In the genomic region with DNA sequence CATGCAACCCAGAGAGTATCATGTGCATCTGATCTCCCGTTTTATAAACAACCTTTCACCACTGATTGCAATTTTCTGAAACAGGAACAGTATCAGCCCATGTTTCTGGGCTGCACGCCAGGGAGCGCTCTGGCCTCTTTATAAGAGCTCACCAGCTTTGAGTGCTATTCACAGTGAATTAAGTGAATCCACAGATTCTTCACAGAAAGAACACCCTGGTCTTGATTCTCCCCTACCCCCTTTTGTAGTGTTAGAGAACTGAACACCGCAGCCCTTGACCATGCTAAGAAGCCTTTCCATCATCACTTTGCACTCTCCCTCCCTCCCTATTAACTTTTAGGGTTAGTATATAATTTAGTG, we compare ENCODE assay signal across 7 mouse cellular contexts. TPM values are rescaled to one million over a fixed set of nuclear protein-coding genes. Genes with fewer than 3 reads are reported as not detected.
A peak's percentile ranks its signal among the peaks of the same experiment; 100 is the strongest.
DNase-seq lines count a peak whose midpoint lies in the region; ATAC-seq and TF ChIP-seq lines count a peak whose summit lies in the region.

No protein-coding gene starts in this region.

- H3K27me3 ChIP-seq in kidney, adult 2 months (replicated peaks; ENCODE audit: control insufficient read depth, insufficient read depth, low read length): no peaks in the 10 kb centered on the region
- H3K27me3 ChIP-seq in limb, embryonic 14.5 days (ENCODE audit: control insufficient read depth, insufficient read depth, low read length): no peaks in the 10 kb centered on the region
- no peaks in the 10 kb centered on the region for H3K27me3 ChIP-seq in midbrain, embryonic 16.5 days (ENCODE audit: control insufficient read depth, insufficient read depth, low read depth, low read length)

- H3K9me3 ChIP-seq in limb, embryonic 14.5 days (ENCODE audit: control insufficient read depth, low read length): no peaks in the 10 kb centered on the region
- no peaks in the 10 kb centered on the region for H3K9me3 ChIP-seq in midbrain, embryonic 16.5 days (replicated peaks; ENCODE audit: control insufficient read depth, low read length, poor library complexity, severe bottlenecking)

- no peaks in the 10 kb centered on the region for H3K4me1 ChIP-seq in kidney, adult 2 months (ENCODE audit: control insufficient read depth, insufficient read depth, low read length)
- 0 out of 2 replicates have a peak, but pooled peaks cover 5% of the 10 kb centered on the region for H3K4me1 ChIP-seq in limb, embryonic 14.5 days (ENCODE audit: control insufficient read depth, insufficient read depth, low read length)
- H3K4me1 ChIP-seq in midbrain, embryonic 16.5 days (ENCODE audit: control insufficient read depth, insufficient read depth, low read length): peaks cover 8% of the 10 kb centered on the region; the same call in 1 of the 2 replicates

- H3K27ac ChIP-seq in kidney, adult 2 months (ENCODE audit: insufficient read depth, low read depth, low read length): no peak overlapping the region
- H3K27ac ChIP-seq in limb, embryonic 14.5 days (replicated peaks; ENCODE audit: low read depth, low read length): no peak overlapping the region
- no peak overlapping the region for H3K27ac ChIP-seq in midbrain, embryonic 16.5 days (ENCODE audit: low read length)

- H3K4me3 ChIP-seq in kidney, adult 2 months (ENCODE audit: insufficient read depth, low read depth, low read length): peak overlapping the region; percentile 61
- peak overlapping the region; percentile 37 for H3K4me3 ChIP-seq in limb, embryonic 14.5 days (replicated peaks; ENCODE audit: low read length)
- H3K4me3 ChIP-seq in midbrain, embryonic 16.5 days (ENCODE audit: low read depth, low read length): peak overlapping the region; percentile 45

- intact Hi-C loops in gastrocnemius, postnatal 36 days (cut with DNase I): no loop called here

- ATAC-seq in limb, embryonic 14.5 days (ENCODE audit: low FRiP score, low read depth): peak; percentile 58
- peak; percentile 86 for ATAC-seq in midbrain, embryonic 16.5 days

- H3K9ac ChIP-seq in limb, embryonic 14.5 days (ENCODE audit: low read depth, low read length, severe bottlenecking): no peak overlapping the region
- peak overlapping the region; percentile 68; the same call in 1 of the 2 replicates for H3K9ac ChIP-seq in midbrain, embryonic 16.5 days (ENCODE audit: low read depth, low read length)

- H3K4me2 ChIP-seq in limb, embryonic 14.5 days (replicated peaks; ENCODE audit: low read depth, low read length, severe bottlenecking): peak overlapping the region; percentile 57
- peak overlapping the region; percentile 79 for H3K4me2 ChIP-seq in midbrain, embryonic 16.5 days (ENCODE audit: low read length)

- WGBS in kidney, adult 2 months: 35% methylated on average over 4 of the region's 4 CpGs
- 32% methylated on average over 4 of the region's 4 CpGs for WGBS in limb, embryonic 14.5 days
- WGBS in midbrain, embryonic 16.5 days: 18% methylated on average over 4 of the region's 4 CpGs

- H3K36me3 ChIP-seq in kidney, adult 2 months (ENCODE audit: control insufficient read depth, insufficient read depth, low read length): no peaks in the 10 kb centered on the region
- H3K36me3 ChIP-seq in limb, embryonic 14.5 days (ENCODE audit: control insufficient read depth, insufficient read depth, low read length): no peaks in the 10 kb centered on the region
- H3K36me3 ChIP-seq in midbrain, embryonic 16.5 days (ENCODE audit: control insufficient read depth, insufficient read depth, low read length): no peaks in the 10 kb centered on the region

- TF ChIP-seq CTCF in brain, embryonic 14.5 days (IDR thresholded peaks at IDR 0.05; ENCODE audit: borderline replicate concordance, extremely low read depth, insufficient read depth, insufficient read length): no peak
- peak; percentile 35 for TF ChIP-seq CTCF in kidney, adult 2 months (conservative IDR thresholded peaks at IDR 0.05; ENCODE audit: insufficient read depth, insufficient read length, low read depth, low read length)

- peak; percentile 93 for DNase-seq in brain, embryonic 14.5 days (ENCODE audit: low read depth)
- peak; percentile 68 to 81 for DNase-seq in cerebellum, postnatal 10 days
- DNase-seq in gastrocnemius, postnatal 36 days: peak; percentile 53 to 69
- peak; percentile 56 for DNase-seq in kidney, adult 2 months
- peak; percentile 71 for DNase-seq in limb, embryonic 14.5 days (ENCODE audit: low spot score)
- DNase-seq in testis, postnatal 10 days (ENCODE audit: low spot score): peak; percentile 70

- TF ChIP-seq POLR2A in brain, embryonic 14.5 days (IDR thresholded peaks at IDR 0.05; ENCODE audit: borderline replicate concordance, extremely low read depth, insufficient read depth, insufficient read length, poor library complexity, severe bottlenecking): no peak
- TF ChIP-seq POLR2A in kidney, adult 2 months (IDR thresholded peaks at IDR 0.05; ENCODE audit: low read depth, low read length): no peak
- no peak for TF ChIP-seq POLR2A in limb, embryonic 14.5 days (IDR thresholded peaks at IDR 0.05; ENCODE audit: borderline replicate concordance, extremely low read depth, insufficient read depth, insufficient read length)

RNA-seq across cellular contexts. Expression of a gene that starts 0.4 kb away (rescaled TPM):
- polyA plus RNA-seq in brain, embryonic 14.5 days (2012; rRNA removed): 2.0 and 3.0 TPM in 2 replicates
- under 1 TPM; 0.39 to 0.77 TPM for total RNA-seq in gastrocnemius, postnatal 36 days (2021)
- polyA plus RNA-seq in kidney, adult 2 months (2012; rRNA removed): 6.7 and 9.8 TPM in 2 replicates
- polyA plus RNA-seq in limb, embryonic 14.5 days (2012; rRNA removed): 1.3 and 1.6 TPM in 2 replicates
- polyA plus RNA-seq in limb, embryonic 14.5 days (2014; fragmentation: Nextera tagmentation; extraction: Ambion mirVana): 1.8 and 2.1 TPM in 2 replicates
- polyA plus RNA-seq in midbrain, embryonic 16.5 days (2015; fragmentation: Nextera tagmentation; extraction: Ambion mirVana): 5.1 and 9.0 TPM in 2 replicates

RNA-seq across cellular contexts. Expression of a gene that starts 38.3 kb away (rescaled TPM):
- polyA plus RNA-seq in brain, embryonic 14.5 days (2012; rRNA removed): 2.7 and 3.9 TPM in 2 replicates
- total RNA-seq in gastrocnemius, postnatal 36 days (2021): 1 to 10 TPM; 1.3 TPM
- polyA plus RNA-seq in kidney, adult 2 months (2012; rRNA removed): 7.1 and 8.4 TPM in 2 replicates
- 4.5 and 5.0 TPM in 2 replicates for polyA plus RNA-seq in limb, embryonic 14.5 days (2012; rRNA removed)
- polyA plus RNA-seq in limb, embryonic 14.5 days (2014; fragmentation: Nextera tagmentation; extraction: Ambion mirVana): 5.6 and 7.0 TPM in 2 replicates
- polyA plus RNA-seq in midbrain, embryonic 16.5 days (2015; fragmentation: Nextera tagmentation; extraction: Ambion mirVana): 5.1 and 6.0 TPM in 2 replicates
